Mouse (Mus musculus): ENCODE results near the gene Adgrg7. TPM values are rescaled to one million over a fixed set of nuclear protein-coding genes. Genes with fewer than 3 reads are reported as not detected.

Adgrg7 gene
- polyA plus RNA-seq, 1 experiment from 2014 or later: not detected

DNA sequence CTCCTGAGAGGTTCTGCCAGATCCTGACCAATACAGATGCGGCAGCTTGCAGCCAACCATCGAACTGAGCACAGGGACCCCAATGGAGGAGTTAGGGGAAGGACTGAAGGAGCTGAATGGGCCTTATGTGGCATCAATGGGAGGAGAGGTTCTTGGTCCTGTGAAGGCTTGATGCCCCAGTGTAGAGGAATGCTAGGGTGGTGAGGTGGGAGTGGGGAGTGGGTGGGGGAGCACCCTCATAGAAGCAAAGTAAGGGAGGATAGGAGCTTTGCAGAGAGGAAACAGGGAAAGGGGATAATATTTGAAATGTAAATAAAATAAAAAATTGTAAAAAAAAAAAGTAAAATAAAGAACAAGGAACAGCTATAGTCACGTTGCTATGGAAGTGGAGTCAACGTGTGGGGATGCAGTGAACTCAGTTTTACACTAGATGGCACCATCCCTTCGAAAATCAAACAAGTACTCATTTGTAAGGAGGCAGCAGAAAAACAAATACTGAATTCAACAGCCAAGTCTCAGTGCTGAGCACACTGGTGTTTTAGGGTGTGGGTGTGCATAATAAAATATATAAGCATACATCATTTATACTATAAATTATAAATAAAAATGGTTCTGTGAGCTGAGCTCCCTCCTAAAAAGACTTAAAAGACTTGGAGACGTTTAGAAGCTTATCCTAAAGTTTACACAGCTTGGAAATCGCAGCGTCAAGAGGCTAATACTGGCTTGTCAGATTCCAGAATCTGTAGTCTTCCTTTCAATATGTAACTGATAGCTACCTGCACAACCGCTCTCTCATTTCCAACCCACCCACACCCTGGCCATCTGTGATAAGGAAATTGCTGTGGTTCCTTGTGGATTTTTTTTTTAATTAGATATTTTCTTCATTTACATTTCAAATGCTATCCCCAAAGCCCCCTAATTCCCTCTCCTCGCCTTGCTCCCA, 24.2 kb downstream of the Adgrg7 start:
- peak; percentile 79 for ATAC-seq

GRCm38 (mm10) chr16:56729060-56729459, 66.6 kb downstream of the Adgrg7 start:
- H3K36me3 ChIP-seq: no peaks in the 10 kb centered on the region
- H3K4me1 ChIP-seq (replicated peaks): no peaks in the 10 kb centered on the region
- 33% methylated on average over 1 of the region's 1 CpGs for WGBS
- no peak overlapping the region for H3K9ac ChIP-seq (replicated peaks)
- H3K4me2 ChIP-seq (replicated peaks): no peak overlapping the region
- no peaks in the 10 kb centered on the region for H3K9me3 ChIP-seq
- ATAC-seq: no peak
- H3K27ac ChIP-seq: no peak overlapping the region
- H3K27me3 ChIP-seq: no peaks in the 10 kb centered on the region
- no peak overlapping the region for H3K4me3 ChIP-seq (replicated peaks)

More for the DNA sequence above, 24.2 kb downstream of the Adgrg7 start:
- Histone ChIP-seq H3K9ac (replicated peaks) (no peak overlapping the region), H3K4me3 (replicated peaks) (no peak overlapping the region), H3K27me3 (no peaks in the 10 kb centered on the region; the same call in 1 of the 2 replicates), H3K27ac (no peak overlapping the region), H3K4me1 (replicated peaks) (no peaks in the 10 kb centered on the region), H3K9me3 (no peaks in the 10 kb centered on the region), H3K36me3 (no peaks in the 10 kb centered on the region), H3K4me2 (replicated peaks) (no peak overlapping the region)
- WGBS: 46% methylated on average over 10 of the region's 10 CpGs

DNA sequence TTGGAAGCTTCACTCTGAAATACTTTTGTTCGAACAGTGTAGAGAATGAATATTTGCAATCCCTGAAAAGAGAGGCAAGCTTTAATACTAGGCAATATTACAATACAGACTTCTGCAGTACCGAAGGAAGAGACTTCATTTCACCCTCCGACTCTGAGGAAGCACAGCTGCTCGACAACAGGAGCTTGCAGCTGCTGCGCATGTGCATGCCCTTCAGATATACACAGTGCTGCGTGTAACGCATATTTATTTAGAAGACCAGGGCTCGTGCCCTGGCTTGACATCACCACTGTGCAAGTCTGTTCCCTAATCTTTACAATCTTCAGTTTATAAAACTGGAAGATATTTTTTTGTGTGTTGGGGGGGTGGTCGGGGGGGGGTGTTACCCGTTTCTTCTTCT, 70.7 kb downstream of the Adgrg7 start:
- ATAC-seq: no peak
- no peaks in the 10 kb centered on the region for H3K4me1 ChIP-seq (replicated peaks)
- WGBS: 83% methylated on average over 10 of the region's 10 CpGs
- H3K36me3 ChIP-seq: no peaks in the 10 kb centered on the region
- H3K4me2 ChIP-seq (replicated peaks): no peak overlapping the region
- H3K9ac ChIP-seq (replicated peaks): no peak overlapping the region; the same call in 1 of the 2 replicates
- H3K27ac ChIP-seq: no peak overlapping the region
- H3K27me3 ChIP-seq: no peaks in the 10 kb centered on the region
- H3K4me3 ChIP-seq (replicated peaks): no peak overlapping the region
- H3K9me3 ChIP-seq: no peaks in the 10 kb centered on the region

DNA sequence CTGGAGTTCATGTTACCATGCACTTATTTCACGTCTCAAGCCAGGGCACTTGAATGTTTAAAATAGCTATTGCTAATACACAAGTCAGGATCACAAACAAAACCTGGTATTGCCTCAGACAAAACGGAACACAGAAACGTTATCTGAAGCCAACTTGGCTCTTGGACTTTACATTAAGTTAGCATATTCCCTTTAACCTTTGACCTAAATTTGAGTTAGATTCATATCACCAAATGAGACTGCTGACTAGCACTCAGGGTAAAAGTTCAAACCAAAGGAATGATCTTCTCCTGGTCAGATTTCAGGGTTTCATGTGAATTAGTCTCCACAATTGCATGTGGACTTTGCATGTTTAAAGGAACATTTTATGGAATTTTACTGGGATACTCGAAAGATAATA, 73.3 kb downstream of the Adgrg7 start:
- H3K9ac ChIP-seq (replicated peaks): no peak overlapping the region
- H3K27ac ChIP-seq: no peak overlapping the region
- H3K27me3 ChIP-seq: no peaks in the 10 kb centered on the region
- no peaks in the 10 kb centered on the region for H3K36me3 ChIP-seq
- H3K4me3 ChIP-seq (replicated peaks): no peak overlapping the region
- 0 out of 2 replicates have a peak, but pooled peaks cover 5% of the 10 kb centered on the region for H3K4me1 ChIP-seq (replicated peaks)
- H3K9me3 ChIP-seq: no peaks in the 10 kb centered on the region
- H3K4me2 ChIP-seq (replicated peaks): no peak overlapping the region
- WGBS: 69% methylated on average over 4 of the region's 4 CpGs
- no peak for ATAC-seq

- Histone ChIP-seq H3K4me1 (replicated peaks) (peaks cover 25% of the 10 kb centered on the region), H3K27me3 (no peaks in the 10 kb centered on the region), H3K4me3 (replicated peaks) (no peak overlapping the region), H3K9ac (replicated peaks) (no peak overlapping the region), H3K27ac (no peak overlapping the region), H3K4me2 (replicated peaks) (no peak overlapping the region), H3K36me3 (no peaks in the 10 kb centered on the region), H3K9me3 (no peaks in the 10 kb centered on the region)
- no peak for ATAC-seq
These were observed 76.6 kb downstream of the Adgrg7 start for GRCm38 (mm10) chr16:56719031-56719430.

DNA sequence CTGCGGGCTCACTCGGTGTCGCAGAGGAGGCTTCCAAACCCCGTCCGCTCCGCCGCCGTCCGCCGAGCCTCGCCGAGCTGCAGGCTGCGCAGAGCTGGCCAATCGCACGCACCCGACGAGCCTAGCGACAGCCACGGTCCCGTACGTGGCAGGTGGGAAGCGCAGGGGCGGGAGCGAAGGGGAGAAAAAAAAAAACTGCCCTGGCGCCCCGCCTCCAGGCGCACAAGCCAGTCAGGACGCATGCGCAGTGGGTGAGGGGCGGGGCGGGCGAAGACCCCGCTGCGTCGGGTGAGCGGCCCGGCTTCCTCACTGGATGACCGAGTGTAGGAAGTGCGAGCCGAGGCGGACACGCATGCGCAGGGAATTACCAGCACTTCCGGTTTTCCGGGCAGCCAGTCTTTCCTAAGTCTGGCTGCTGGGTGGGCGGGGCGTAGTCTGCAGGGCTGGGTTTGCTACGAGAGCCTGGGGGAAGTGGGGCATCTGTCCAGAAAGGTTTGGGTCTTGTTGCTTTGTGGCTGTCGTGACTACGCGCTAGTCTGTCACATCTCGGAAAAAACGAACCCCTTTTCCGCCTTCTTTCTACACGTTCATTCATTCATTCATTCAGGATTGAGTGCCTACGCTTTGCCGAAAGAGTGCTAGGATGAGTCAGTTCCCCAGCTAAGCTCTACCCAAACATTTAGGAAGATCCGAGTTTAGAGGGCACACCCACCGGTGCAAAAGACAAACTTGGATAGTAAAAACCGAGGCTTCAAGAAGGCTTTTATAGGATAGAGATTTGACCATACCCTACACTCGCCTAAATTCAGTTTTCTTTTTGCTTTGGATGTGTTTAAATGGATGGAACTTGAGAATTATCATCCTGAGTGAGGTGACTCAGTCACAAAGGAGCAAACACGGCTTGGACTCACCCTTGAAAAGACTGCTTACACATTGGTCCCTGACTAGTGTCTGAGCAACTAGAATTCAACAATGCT, 78.1 kb downstream of the Adgrg7 start, which contains the start of gene Tfg:
Gene Tfg, minus strand, starts transcription at position 227 of the 977 bp plus-strand sequence.
- WGBS: under 1% methylated on average over 57 of the region's 62 CpGs
- H3K9ac ChIP-seq (replicated peaks): peak within 1 kb of the TSS; percentile 90
- H3K36me3 ChIP-seq: no peaks in the 10 kb centered on the region
- no peaks in the 10 kb centered on the region for H3K9me3 ChIP-seq
- peaks cover 25% of the 10 kb centered on the region for H3K4me1 ChIP-seq (replicated peaks)
- no peaks in the 10 kb centered on the region for H3K27me3 ChIP-seq
- H3K4me2 ChIP-seq (replicated peaks): peak within 1 kb of the TSS; percentile 80
- peak; percentile 98 for ATAC-seq
- H3K4me3 ChIP-seq (replicated peaks): peak within 1 kb of the TSS; percentile 72
- peak within 1 kb of the TSS; percentile 96 for H3K27ac ChIP-seq

- peaks cover 25% of the 10 kb centered on the region for H3K4me1 ChIP-seq (replicated peaks)
These were observed 79.0 kb downstream of the Adgrg7 start for GRCm38 (mm10) chr16:56716557-56717179.

GRCm38 (mm10) chr16:56715608-56716007, 80.0 kb downstream of the Adgrg7 start:
- Histone ChIP-seq H3K9ac (replicated peaks) (no peak overlapping the region), H3K27ac (no peak overlapping the region), H3K4me3 (replicated peaks) (peak overlapping the region; percentile 72), H3K4me2 (replicated peaks) (peak overlapping the region; percentile 80), H3K27me3 (no peaks in the 10 kb centered on the region), H3K36me3 (peaks cover 15% of the 10 kb centered on the region), H3K4me1 (replicated peaks) (peaks cover 25% of the 10 kb centered on the region), H3K9me3 (no peaks in the 10 kb centered on the region)
- ATAC-seq: no peak
- WGBS: 78% methylated on average over 3 of the region's 3 CpGs

More at GRCm38 (mm10) chr16:56716557-56717179, 79.0 kb downstream of the Adgrg7 start:
- Histone ChIP-seq H3K4me2 (replicated peaks) (peak overlapping the region; percentile 80), H3K4me3 (replicated peaks) (peak overlapping the region; percentile 72), H3K27ac (peak overlapping the region; percentile 96), H3K36me3 (peaks cover 6% of the 10 kb centered on the region), H3K9me3 (no peaks in the 10 kb centered on the region), H3K9ac (replicated peaks) (peak overlapping the region; percentile 90), H3K27me3 (no peaks in the 10 kb centered on the region)
- peak; percentile 65 for ATAC-seq
- WGBS: under 1% methylated on average over 31 of the region's 38 CpGs

GRCm38 (mm10) chr16:56710071-56710470, 85.6 kb downstream of the Adgrg7 start:
- 93% methylated on average over 3 of the region's 3 CpGs for WGBS
- Histone ChIP-seq H3K9me3 (no peaks in the 10 kb centered on the region), H3K9ac (replicated peaks) (no peak overlapping the region), H3K4me2 (replicated peaks) (no peak overlapping the region), H3K36me3 (peaks cover 53% of the 10 kb centered on the region), H3K4me3 (replicated peaks) (no peak overlapping the region), H3K27ac (no peak overlapping the region), H3K4me1 (replicated peaks) (peaks cover 5% of the 10 kb centered on the region), H3K27me3 (no peaks in the 10 kb centered on the region)
- no peak for ATAC-seq

GRCm38 (mm10) chr16:56705731-56706130, 89.9 kb downstream of the Adgrg7 start:
- H3K27me3 ChIP-seq: no peaks in the 10 kb centered on the region
- WGBS: 85% methylated on average over 3 of the region's 3 CpGs
- no peak overlapping the region for H3K4me2 ChIP-seq (replicated peaks)
- H3K36me3 ChIP-seq: peaks cover 60% of the 10 kb centered on the region
- H3K4me3 ChIP-seq (replicated peaks): no peak overlapping the region
- H3K9me3 ChIP-seq: no peaks in the 10 kb centered on the region
- ATAC-seq: no peak
- no peaks in the 10 kb centered on the region for H3K4me1 ChIP-seq (replicated peaks)
- no peak overlapping the region for H3K9ac ChIP-seq (replicated peaks)
- no peak overlapping the region for H3K27ac ChIP-seq

GRCm38 (mm10) chr16:56700898-56701297, 94.8 kb downstream of the Adgrg7 start:
- H3K4me3 ChIP-seq (replicated peaks): no peak overlapping the region
- WGBS: 92% methylated on average over 3 of the region's 3 CpGs
- no peaks in the 10 kb centered on the region for H3K9me3 ChIP-seq
- H3K27ac ChIP-seq: no peak overlapping the region
- no peaks in the 10 kb centered on the region for H3K4me1 ChIP-seq (replicated peaks)
- no peak overlapping the region for H3K4me2 ChIP-seq (replicated peaks)
- no peaks in the 10 kb centered on the region for H3K27me3 ChIP-seq
- peaks cover 36% of the 10 kb centered on the region for H3K36me3 ChIP-seq
- ATAC-seq: no peak
- no peak overlapping the region for H3K9ac ChIP-seq (replicated peaks)

Data from midbrain, embryonic 13.5 days (tissue).